Mouse (Mus musculus) hindbrain, embryonic 16.5 days (tissue): Measurements from ENCODE around the gene Wwc1. TPM values are rescaled to one million over a fixed set of nuclear protein-coding genes. Genes with fewer than 3 reads are reported as not detected.

Experiments used
- ATAC-seq: fragments of 200-750 bp; cut with Nextera tagmentation; 2 replicates; pipeline ENCODE4 v1.8.0; 2017; ENCODE audit warnings: moderate TSS enrichment, moderate library complexity
- H3K27ac ChIP-seq: fragments of 300-500 bp; sonication (generic); 2 replicates; pipeline ENCODE4 v1.5.1; 2014; ENCODE audit warnings: low read depth, mild to moderate bottlenecking, control low read depth, low read length, moderate library complexity
- H3K27me3 ChIP-seq: fragments of 300-500 bp; sonication (generic); replicated peaks from 2 replicates; pipeline ENCODE4 v1.6.1; 2014; ENCODE audit warnings: low read length; ENCODE audit not compliant: control insufficient read depth, insufficient read depth
- H3K36me3 ChIP-seq: fragments of 300-500 bp; sonication (generic); 2 replicates; pipeline ENCODE4 v1.6.1; 2014; ENCODE audit warnings: mild to moderate bottlenecking, low read length, moderate library complexity, mixed read lengths; ENCODE audit not compliant: control insufficient read depth, insufficient read depth
- H3K4me1 ChIP-seq: fragments of 300-500 bp; sonication (generic); 2 replicates; pipeline ENCODE4 v1.6.1; 2014; ENCODE audit warnings: low read depth, low read length; ENCODE audit not compliant: control insufficient read depth, insufficient read depth
- H3K4me2 ChIP-seq: fragments of 300-500 bp; sonication (generic); 2 replicates; pipeline ENCODE4 v1.6.1; 2014; ENCODE audit warnings: mild to moderate bottlenecking, low read length, control low read depth, moderate library complexity
- H3K4me3 ChIP-seq: fragments of 300-500 bp; sonication (generic); 2 replicates; pipeline ENCODE4 v1.5.1; 2014; ENCODE audit warnings: mild to moderate bottlenecking, low read length, control low read depth, moderate library complexity
- H3K9ac ChIP-seq: fragments of 300-500 bp; sonication (generic); 2 replicates; pipeline ENCODE4 v1.6.1; 2014; ENCODE audit warnings: low read depth, mild to moderate bottlenecking, control low read depth, low read length, moderate library complexity
- H3K9me3 ChIP-seq: fragments of 300-500 bp; sonication (generic); 2 replicates; pipeline ENCODE4 v1.6.1; 2014; ENCODE audit warnings: mild to moderate bottlenecking, low read length, moderate library complexity; ENCODE audit not compliant: control insufficient read depth
- WGBS: fragments of 180-500 bp; shearing (Covaris S2); extraction: QIAGEN DNeasy Blood & Tissue Kit; methylation state at CpG from one replicate; pipeline ENCODE4 v1.1.7; 2014; 5-methylcytosine and 5-hydroxymethylcytosine counted together
- polyA plus RNA-seq: library from polyadenylated mRNA; unstranded; fragments of >200 nt; fragmentation: Nextera tagmentation; extraction: Ambion mirVana; gene quantifications from 2 replicates; pipeline ENCODE4 v1.2.1, GENCODE M21; 2015

Gene Wwc1
- polyA plus RNA-seq, 1 experiment from 2014 or later: 7.8 TPM

- no peak for ATAC-seq
- Histone ChIP-seq H3K27me3 (no peaks in the 10 kb centered on the region), H3K36me3 (no peaks in the 10 kb centered on the region), H3K27ac (no peak overlapping the region), H3K4me2 (no peak overlapping the region), H3K9ac (no peak overlapping the region), H3K4me3 (no peak overlapping the region), H3K4me1 (peaks cover 12% of the 10 kb centered on the region), H3K9me3 (peaks cover 6% of the 10 kb centered on the region)
- 91% methylated on average over 6 of the region's 6 CpGs for WGBS
Observed at GRCm38 (mm10) chr11:35930511-35931060, 49.7 kb downstream of the Wwc1 start.

DNA sequence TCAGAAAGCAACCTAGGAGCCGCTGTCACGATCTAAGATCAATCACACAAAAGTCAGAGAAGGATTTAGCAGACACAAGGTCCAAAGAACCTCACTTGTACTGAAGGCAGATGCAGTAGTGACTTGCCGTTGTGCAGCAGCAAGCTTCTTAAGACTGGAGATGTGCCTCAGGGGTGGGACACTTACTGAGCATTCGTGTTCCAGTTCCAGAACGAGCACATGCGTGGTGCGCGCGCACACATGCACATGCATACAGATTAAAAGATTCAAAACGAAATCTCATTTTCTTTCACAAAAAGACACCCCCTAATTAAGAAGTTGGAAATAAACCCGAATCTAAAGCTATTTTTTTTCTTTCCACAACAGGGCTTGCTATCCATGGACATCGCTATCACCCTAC is 51.9 kb downstream of the Wwc1 start:
- H3K4me1 ChIP-seq: peaks cover 7% of the 10 kb centered on the region
- ATAC-seq: no peak
- no peaks in the 10 kb centered on the region for H3K36me3 ChIP-seq
- H3K4me2 ChIP-seq: no peak overlapping the region
- no peak overlapping the region for H3K27ac ChIP-seq
- no peak overlapping the region for H3K4me3 ChIP-seq
- 95% methylated on average over 12 of the region's 12 CpGs for WGBS
- peaks cover 6% of the 10 kb centered on the region for H3K9me3 ChIP-seq
- H3K27me3 ChIP-seq: no peaks in the 10 kb centered on the region
- H3K9ac ChIP-seq: no peak overlapping the region

DNA sequence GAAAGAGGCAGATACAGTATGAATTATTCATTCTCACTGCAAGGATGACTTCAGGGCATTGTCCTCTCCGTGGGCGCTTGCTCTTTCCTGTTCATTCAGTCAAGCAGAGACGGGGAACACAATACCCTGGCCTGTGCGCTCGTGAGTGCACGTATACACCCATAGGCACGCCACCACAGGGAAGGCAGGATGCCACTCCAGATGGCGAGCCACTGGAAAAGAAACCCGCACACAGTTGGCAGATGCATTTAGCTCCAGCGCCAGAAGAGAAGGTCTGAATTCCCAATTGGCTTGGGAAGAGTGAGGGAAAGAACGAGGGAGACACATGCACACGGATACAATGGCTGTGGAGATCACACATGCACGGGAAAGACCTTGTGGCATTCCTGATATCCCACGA is 53.0 kb downstream of the Wwc1 start:
- H3K4me3 ChIP-seq: no peak overlapping the region
- peak overlapping the region; percentile 72 for H3K27ac ChIP-seq
- no peaks in the 10 kb centered on the region for H3K36me3 ChIP-seq
- H3K9me3 ChIP-seq: peaks cover 6% of the 10 kb centered on the region
- WGBS: 18% methylated on average over 14 of the region's 14 CpGs
- ATAC-seq: peak; percentile 85
- peaks cover 7% of the 10 kb centered on the region for H3K4me1 ChIP-seq
- no peak overlapping the region for H3K4me2 ChIP-seq
- no peaks in the 10 kb centered on the region for H3K27me3 ChIP-seq
- H3K9ac ChIP-seq: no peak overlapping the region

GRCm38 (mm10) chr11:35925592-35925991 is 54.7 kb downstream of the Wwc1 start:
- ATAC-seq: no peak

GRCm38 (mm10) chr11:35922205-35922873 is 58.0 kb downstream of the Wwc1 start:
- no peak overlapping the region for H3K27ac ChIP-seq
- no peaks in the 10 kb centered on the region for H3K36me3 ChIP-seq
- 32% methylated on average over 12 of the region's 12 CpGs for WGBS
- no peak overlapping the region for H3K9ac ChIP-seq
- H3K9me3 ChIP-seq: peaks cover 6% of the 10 kb centered on the region
- no peak for ATAC-seq
- no peak overlapping the region for H3K4me2 ChIP-seq
- H3K4me3 ChIP-seq: no peak overlapping the region
- no peaks in the 10 kb centered on the region for H3K27me3 ChIP-seq
- peaks cover 15% of the 10 kb centered on the region for H3K4me1 ChIP-seq

More at GRCm38 (mm10) chr11:35925592-35925991, 54.7 kb downstream of the Wwc1 start:
- Histone ChIP-seq H3K27me3 (no peaks in the 10 kb centered on the region), H3K9me3 (peaks cover 6% of the 10 kb centered on the region), H3K27ac (no peak overlapping the region), H3K4me1 (peaks cover 13% of the 10 kb centered on the region), H3K4me2 (no peak overlapping the region), H3K4me3 (no peak overlapping the region), H3K36me3 (no peaks in the 10 kb centered on the region), H3K9ac (no peak overlapping the region)
- 88% methylated on average over 7 of the region's 7 CpGs for WGBS

- WGBS: 92% methylated on average over 5 of the region's 5 CpGs
- Histone ChIP-seq H3K9ac (no peak overlapping the region), H3K27ac (no peak overlapping the region), H3K4me1 (peaks cover 14% of the 10 kb centered on the region), H3K4me3 (no peak overlapping the region), H3K9me3 (no peaks in the 10 kb centered on the region), H3K4me2 (no peak overlapping the region), H3K36me3 (no peaks in the 10 kb centered on the region), H3K27me3 (no peaks in the 10 kb centered on the region)
- no peak for ATAC-seq
Observed at GRCm38 (mm10) chr11:35920776-35921175, 59.6 kb downstream of the Wwc1 start.

DNA sequence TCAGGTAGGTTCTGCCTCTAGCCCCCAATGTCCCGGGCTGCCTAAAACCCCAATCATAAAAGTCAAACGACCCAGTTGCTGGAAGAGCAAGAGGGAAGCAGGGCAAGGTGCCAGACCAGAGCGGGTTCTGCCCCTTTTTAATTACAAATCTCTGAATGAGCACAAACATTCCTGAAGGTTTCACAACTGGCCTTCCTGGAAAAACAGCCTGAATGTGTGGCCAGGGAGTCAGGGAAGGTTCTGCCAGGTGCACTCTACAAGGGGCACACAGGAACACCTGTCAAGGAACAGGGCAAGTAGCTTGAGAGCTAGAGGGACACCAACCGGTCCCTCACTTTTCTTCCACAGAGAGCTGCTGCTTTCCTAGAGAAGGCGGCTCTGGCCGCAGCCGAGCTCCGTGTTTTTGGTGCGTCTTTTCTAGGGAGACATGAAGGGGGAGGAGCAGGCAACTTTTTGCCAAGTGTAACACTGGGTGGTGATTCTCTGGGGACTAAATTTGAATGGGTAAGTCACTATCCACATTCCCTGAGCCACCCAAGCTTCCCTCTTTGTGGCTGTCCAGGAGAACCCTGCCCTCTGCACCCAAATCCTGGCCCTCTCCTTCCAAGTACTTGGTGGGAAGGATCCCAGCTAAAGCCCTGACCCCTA is 60.3 kb downstream of the Wwc1 start:
- Histone ChIP-seq H3K4me2 (no peak overlapping the region), H3K4me1 (peaks cover 14% of the 10 kb centered on the region), H3K27ac (peak overlapping the region; percentile 58; the same call in 1 of the 2 replicates), H3K27me3 (no peaks in the 10 kb centered on the region), H3K9ac (no peak overlapping the region), H3K4me3 (no peak overlapping the region), H3K36me3 (no peaks in the 10 kb centered on the region), H3K9me3 (no peaks in the 10 kb centered on the region)
- 55% methylated on average over 9 of the region's 9 CpGs for WGBS
- no peak for ATAC-seq

GRCm38 (mm10) chr11:35919383-35919782 is 60.9 kb downstream of the Wwc1 start:
- H3K4me1 ChIP-seq: peaks cover 14% of the 10 kb centered on the region
- peak overlapping the region; percentile 58; the same call in 1 of the 2 replicates for H3K27ac ChIP-seq
- H3K36me3 ChIP-seq: no peaks in the 10 kb centered on the region
- no peaks in the 10 kb centered on the region for H3K27me3 ChIP-seq
- no peak overlapping the region for H3K4me3 ChIP-seq
- WGBS: 54% methylated on average over 2 of the region's 2 CpGs
- H3K9ac ChIP-seq: no peak overlapping the region
- no peak; the same call in 1 of the 2 replicates for ATAC-seq
- no peaks in the 10 kb centered on the region for H3K9me3 ChIP-seq
- no peak overlapping the region for H3K4me2 ChIP-seq

- ATAC-seq: no peak
- H3K4me3 ChIP-seq: no peak overlapping the region
- H3K9me3 ChIP-seq: no peaks in the 10 kb centered on the region
- H3K9ac ChIP-seq: no peak overlapping the region
- H3K27ac ChIP-seq: no peak overlapping the region
- 79% methylated on average over 8 of the region's 8 CpGs for WGBS
- H3K36me3 ChIP-seq: no peaks in the 10 kb centered on the region
- H3K27me3 ChIP-seq: no peaks in the 10 kb centered on the region
- H3K4me1 ChIP-seq: peaks cover 6% of the 10 kb centered on the region; the same call in 1 of the 2 replicates
- H3K4me2 ChIP-seq: no peak overlapping the region
Observed at GRCm38 (mm10) chr11:35916466-35917185, 63.7 kb downstream of the Wwc1 start.
